Mouse (Mus musculus): Measurements from ENCODE around the gene Pth2. TPM values are rescaled to one million over a fixed set of nuclear protein-coding genes. Genes with fewer than 3 reads are reported as not detected.
A peak's percentile ranks its signal among the peaks of the same experiment; 100 is the strongest.
"Not testable (repeated sequence)": the region's sequence is repeated elsewhere in the genome, so short reads cannot be mapped to it uniquely, and the experiment has no call there.

Pth2 gene
- polyA plus RNA-seq, 1 experiment from 2014 or later: not detected

DNA sequence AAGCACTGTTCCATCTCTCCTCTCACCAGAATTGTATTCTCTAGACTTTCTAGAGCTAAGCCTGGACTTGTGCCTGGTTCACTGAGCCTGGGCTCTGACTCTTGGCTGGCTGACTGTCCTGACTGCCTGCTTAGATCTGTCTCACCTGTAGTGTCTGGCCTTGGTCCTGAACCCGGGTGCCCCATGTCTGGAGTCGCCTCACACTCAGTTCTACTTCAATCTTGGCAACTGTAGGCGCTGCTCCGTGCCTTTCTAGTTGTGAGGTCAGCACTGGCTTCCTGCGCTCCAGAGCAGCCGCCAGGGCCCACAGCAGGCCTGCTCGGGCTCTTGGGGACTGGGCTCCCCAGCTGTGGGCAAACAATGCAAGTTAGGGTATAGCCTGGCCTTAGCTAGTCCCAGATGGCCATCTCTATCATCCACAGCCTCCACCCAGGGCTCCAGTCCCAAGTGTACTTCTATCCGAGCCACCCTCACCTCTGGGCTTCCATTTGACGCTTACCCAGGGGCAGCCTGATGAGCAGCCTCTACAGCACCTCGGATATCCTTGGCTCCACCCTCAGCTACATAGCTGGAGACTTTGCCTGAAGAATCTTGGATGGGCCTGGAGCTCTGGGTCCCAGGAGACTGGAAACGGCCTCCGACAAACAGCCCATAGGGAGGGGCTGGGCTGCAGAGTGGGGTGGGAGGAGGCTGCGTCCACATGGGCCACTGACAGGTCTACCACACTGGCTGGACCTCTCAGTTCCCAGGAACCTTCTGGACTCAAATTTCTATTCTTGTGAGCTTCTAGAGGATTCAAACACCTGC lies 36.2 kb upstream of the Pth2 start:
- H3K36me3 ChIP-seq: peaks cover 47% of the 10 kb centered on the region
- no peak overlapping the region for H3K4me2 ChIP-seq (replicated peaks)
- no peak overlapping the region for H3K27ac ChIP-seq
- no peak overlapping the region for H3K9ac ChIP-seq
- no peak overlapping the region for H3K4me3 ChIP-seq
- H3K4me1 ChIP-seq: no peaks in the 10 kb centered on the region; the same call in 1 of the 2 replicates
- WGBS: 87% methylated on average over 13 of the region's 13 CpGs
- H3K9me3 ChIP-seq (replicated peaks): no peaks in the 10 kb centered on the region
- no peak for ATAC-seq (ENCODE audit: low FRiP score)
- H3K27me3 ChIP-seq: no peaks in the 10 kb centered on the region

DNA sequence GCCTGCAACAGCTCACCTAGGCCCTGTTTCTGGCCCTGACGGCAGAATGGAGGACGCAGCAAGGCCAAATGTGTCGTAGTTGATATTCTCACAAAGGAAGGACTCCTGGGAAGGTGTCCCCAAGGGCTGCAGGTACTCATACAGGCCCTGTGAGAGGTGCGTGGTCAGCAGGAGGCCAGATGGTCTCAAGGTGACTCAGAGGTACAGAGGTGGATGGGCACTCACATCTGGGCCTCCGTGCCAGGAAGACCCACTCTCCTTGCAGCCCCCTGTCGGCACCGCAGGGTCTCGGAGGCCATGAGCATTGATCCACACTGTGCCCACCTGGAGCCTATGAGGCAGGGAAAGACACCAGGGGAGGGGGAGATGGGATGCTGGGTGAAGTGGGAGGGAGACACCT lies 35.3 kb upstream of the Pth2 start:
- no peaks in the 10 kb centered on the region; the same call in 1 of the 2 replicates for H3K4me1 ChIP-seq
- H3K4me3 ChIP-seq: no peak overlapping the region
- no peak overlapping the region for H3K9ac ChIP-seq
- H3K36me3 ChIP-seq: peaks cover 47% of the 10 kb centered on the region
- H3K27ac ChIP-seq: no peak overlapping the region
- H3K4me2 ChIP-seq (replicated peaks): no peak overlapping the region
- WGBS: 95% methylated on average over 8 of the region's 8 CpGs
- no peak for ATAC-seq (ENCODE audit: low FRiP score)
- H3K9me3 ChIP-seq (replicated peaks): no peaks in the 10 kb centered on the region
- H3K27me3 ChIP-seq: no peaks in the 10 kb centered on the region

DNA sequence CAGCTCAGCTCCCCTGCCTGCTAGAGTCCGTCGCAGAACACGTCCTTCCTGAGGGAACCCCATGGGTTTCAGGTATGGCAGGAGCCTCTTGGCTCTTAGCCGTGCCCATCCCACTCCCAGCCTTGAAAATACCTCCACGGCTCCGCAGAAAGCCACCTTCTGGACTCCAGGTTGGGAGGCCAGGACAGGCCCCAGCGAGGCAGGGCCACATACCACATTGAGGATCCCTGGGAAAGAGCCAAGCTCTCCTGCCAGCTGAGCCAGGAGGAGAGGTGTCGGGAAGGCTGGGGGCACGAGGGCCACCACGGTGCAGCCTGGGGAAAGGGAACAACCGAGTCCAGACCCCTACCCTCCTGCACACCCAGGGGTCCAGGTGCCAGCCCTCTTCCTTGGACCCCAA lies 33.5 kb upstream of the Pth2 start:
- Histone ChIP-seq H3K9ac (no peak overlapping the region), H3K4me3 (no peak overlapping the region), H3K27me3 (no peaks in the 10 kb centered on the region), H3K4me2 (replicated peaks) (no peak overlapping the region), H3K36me3 (peaks cover 42% of the 10 kb centered on the region), H3K4me1 (peaks cover 7% of the 10 kb centered on the region), H3K9me3 (replicated peaks) (no peaks in the 10 kb centered on the region), H3K27ac (no peak overlapping the region)
- ATAC-seq (ENCODE audit: low FRiP score): no peak
- 93% methylated on average over 11 of the region's 11 CpGs for WGBS

DNA sequence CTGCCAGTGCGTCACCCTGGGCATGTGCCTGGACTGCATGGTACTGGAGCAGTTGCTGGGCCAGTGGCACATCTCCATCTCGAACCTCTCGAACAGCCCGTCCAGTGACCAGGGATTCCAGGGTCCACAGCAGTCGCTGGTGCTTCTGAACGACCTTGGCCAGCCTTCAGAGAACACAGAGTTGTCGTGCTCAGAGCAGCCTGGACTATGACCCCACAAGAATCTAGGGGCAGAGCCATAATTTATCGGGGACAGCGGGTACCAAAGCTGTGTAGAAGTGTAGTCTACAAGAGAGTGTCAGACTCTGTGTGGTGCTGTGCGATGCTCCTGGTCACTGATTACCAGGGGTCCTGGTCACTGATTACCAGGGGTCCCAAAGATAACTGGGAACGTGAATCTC lies 32.9 kb upstream of the Pth2 start:
- no peak overlapping the region for H3K9ac ChIP-seq
- no peak for ATAC-seq (ENCODE audit: low FRiP score)
- H3K4me3 ChIP-seq: no peak overlapping the region
- H3K4me1 ChIP-seq: peaks cover 7% of the 10 kb centered on the region
- 85% methylated on average over 11 of the region's 11 CpGs for WGBS
- peaks cover 36% of the 10 kb centered on the region for H3K36me3 ChIP-seq
- H3K9me3 ChIP-seq (replicated peaks): no peaks in the 10 kb centered on the region
- no peak overlapping the region for H3K4me2 ChIP-seq (replicated peaks)
- H3K27me3 ChIP-seq: no peaks in the 10 kb centered on the region
- no peak overlapping the region for H3K27ac ChIP-seq

DNA sequence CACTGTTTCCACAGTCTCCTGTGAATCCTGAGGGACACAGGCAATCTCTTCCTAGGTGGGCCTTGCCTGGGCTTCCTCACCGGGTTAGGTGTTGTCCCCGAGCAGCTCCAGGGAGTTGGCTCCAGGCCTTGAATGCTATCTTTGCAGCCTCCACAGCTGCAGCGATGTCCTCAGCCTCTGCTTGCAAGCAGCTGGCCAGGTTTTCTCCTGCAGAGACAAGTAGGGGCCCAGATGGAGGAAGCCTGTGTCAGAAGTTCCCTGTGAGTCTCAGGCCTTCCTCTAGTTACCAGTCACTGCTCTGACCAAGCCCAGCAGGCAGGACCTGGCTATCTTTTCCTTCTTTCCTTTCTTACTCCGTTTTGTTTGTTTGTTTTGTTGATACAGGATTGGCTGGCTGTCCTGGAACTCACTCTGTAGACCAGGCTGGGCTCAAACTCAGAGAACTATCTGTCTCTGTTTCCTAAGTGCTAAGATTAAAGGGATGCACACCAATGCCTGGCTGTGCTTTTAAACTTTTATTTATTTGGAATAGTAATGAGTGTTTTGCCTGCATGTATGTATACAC lies 32.2 kb upstream of the Pth2 start:
- Histone ChIP-seq H3K9me3 (replicated peaks) (no peaks in the 10 kb centered on the region), H3K27me3 (no peaks in the 10 kb centered on the region), H3K4me2 (replicated peaks) (no peak overlapping the region), H3K4me1 (peaks cover 11% of the 10 kb centered on the region), H3K27ac (no peak overlapping the region), H3K9ac (no peak overlapping the region), H3K4me3 (no peak overlapping the region), H3K36me3 (peaks cover 28% of the 10 kb centered on the region)
- ATAC-seq (ENCODE audit: low FRiP score): no peak
- WGBS: 62% methylated on average over 4 of the region's 4 CpGs

DNA sequence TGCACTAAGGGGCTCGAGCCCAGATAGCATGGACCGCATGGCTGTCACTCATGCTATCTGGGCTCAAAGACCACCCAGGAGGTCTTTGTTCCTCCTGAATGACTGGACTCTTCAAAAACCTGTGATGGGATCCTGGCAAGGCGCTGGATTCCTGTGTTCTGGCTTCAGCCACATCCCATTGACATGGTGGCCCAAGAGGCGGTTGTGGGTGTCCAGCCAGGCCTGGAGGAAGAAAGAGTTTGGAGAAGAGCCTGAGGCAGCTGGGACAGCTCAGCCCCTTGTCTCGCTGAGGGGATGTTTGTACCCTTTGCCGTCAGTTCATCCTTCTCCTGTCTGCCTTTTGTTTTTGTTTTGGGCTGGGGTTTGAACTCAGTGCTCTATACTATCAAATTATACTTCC lies 31.2 kb upstream of the Pth2 start:
- WGBS: 31% methylated on average over 6 of the region's 6 CpGs
- H3K27ac ChIP-seq: no peak overlapping the region
- H3K36me3 ChIP-seq: peaks cover 19% of the 10 kb centered on the region
- no peaks in the 10 kb centered on the region for H3K9me3 ChIP-seq (replicated peaks)
- peaks cover 12% of the 10 kb centered on the region for H3K4me1 ChIP-seq
- H3K4me2 ChIP-seq (replicated peaks): no peak overlapping the region
- no peak overlapping the region for H3K9ac ChIP-seq
- ATAC-seq (ENCODE audit: low FRiP score): no peak
- H3K4me3 ChIP-seq: no peak overlapping the region
- no peaks in the 10 kb centered on the region for H3K27me3 ChIP-seq

DNA sequence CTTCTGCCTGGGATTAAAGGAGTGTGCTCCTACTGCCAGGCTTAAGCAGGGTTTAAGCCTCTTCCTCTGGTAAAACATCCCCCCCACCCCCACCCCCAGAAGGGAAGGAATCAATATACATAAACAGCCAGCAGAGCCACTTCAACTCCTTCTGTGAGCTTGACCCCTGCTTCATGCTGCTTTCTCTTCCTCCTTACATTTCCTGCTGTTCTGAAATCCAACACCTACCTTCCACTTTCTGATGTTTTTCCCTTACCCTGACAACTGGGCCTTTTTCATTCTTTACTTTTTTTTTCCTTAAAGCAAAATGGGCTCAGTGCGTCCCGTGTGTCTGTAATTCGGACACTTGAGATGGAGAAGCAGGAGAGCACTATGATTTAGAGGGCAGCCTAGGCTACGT lies 30.5 kb upstream of the Pth2 start:
- H3K9ac ChIP-seq: peak overlapping the region; percentile 36
- H3K27me3 ChIP-seq: no peaks in the 10 kb centered on the region
- H3K9me3 ChIP-seq (replicated peaks): no peaks in the 10 kb centered on the region
- H3K36me3 ChIP-seq: peaks cover 11% of the 10 kb centered on the region; the same call in 1 of the 2 replicates
- no peak overlapping the region for H3K27ac ChIP-seq
- WGBS: 57% methylated on average over 4 of the region's 4 CpGs
- H3K4me1 ChIP-seq: peaks cover 17% of the 10 kb centered on the region
- no peak for ATAC-seq (ENCODE audit: low FRiP score)
- no peak overlapping the region for H3K4me2 ChIP-seq (replicated peaks)
- H3K4me3 ChIP-seq: no peak overlapping the region

DNA sequence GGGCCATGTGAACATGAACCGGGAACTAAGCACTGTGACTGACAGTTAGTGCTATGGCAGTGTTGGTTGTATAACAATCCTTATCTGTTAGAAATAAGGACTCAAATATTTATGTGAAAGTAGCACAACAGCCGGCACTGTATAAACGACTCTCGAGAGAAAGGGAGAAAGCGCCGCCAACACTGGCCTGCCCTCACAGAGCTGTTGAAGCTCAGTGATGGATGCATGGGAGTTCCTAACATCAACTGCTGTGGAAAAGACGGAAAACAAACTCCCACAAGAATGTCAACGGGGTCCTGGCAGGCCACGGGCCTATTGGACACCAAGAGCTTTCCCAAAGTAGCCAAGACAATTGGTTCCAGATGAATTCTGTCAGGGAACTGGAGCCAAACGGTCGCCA lies 29.5 kb upstream of the Pth2 start:
- Histone ChIP-seq H3K9me3 (replicated peaks) (no peaks in the 10 kb centered on the region), H3K4me1 (peaks cover 17% of the 10 kb centered on the region), H3K36me3 (peaks cover 5% of the 10 kb centered on the region; the same call in 1 of the 2 replicates), H3K9ac (no peak overlapping the region), H3K27ac (no peak overlapping the region), H3K27me3 (no peaks in the 10 kb centered on the region), H3K4me2 (replicated peaks) (no peak overlapping the region), H3K4me3 (no peak overlapping the region)
- WGBS: 50% methylated on average over 11 of the region's 11 CpGs
- no peak for ATAC-seq (ENCODE audit: low FRiP score)

DNA sequence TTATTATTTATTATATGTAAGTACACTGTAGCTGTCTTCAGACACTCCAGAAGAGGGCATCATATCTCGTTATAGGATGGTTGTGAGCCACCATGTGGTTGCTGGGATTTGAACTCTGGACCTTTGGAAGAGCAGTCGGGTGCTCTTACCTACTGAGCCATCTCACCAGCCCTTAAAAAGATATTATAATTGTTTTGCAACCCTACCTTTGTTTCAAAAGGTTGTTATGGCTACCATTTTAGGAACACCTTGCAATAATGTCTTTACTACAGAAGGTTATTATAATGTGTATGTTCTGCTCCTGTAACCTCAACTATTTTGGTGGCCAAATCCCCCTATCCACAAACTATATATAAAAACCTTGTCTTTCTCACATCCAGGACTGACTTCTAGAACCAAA lies 27.7 kb upstream of the Pth2 start:
- not testable (repeated sequence) for H3K27me3 ChIP-seq

DNA sequence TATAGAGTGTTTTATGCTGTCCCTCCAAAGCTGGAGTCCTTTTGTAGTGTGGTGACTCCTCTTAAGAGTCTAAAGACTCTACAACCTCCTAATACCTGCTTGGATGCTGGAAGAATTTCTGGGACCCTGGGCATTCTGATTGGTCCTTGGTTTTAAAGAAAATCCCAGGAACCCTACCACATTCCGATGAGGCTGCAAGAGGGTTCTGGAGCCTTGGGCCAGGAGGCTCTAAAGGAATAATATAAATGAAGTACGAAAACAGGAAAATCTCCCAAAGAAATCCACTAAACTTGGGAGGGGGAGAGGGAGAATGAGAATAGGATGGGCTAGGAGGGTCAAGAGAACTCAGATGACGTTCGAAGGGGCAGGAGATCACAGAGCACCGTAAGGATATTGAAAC lies 27.2 kb upstream of the Pth2 start:
- Histone ChIP-seq H3K27me3 (no peaks in the 10 kb centered on the region), H3K4me2 (replicated peaks) (peak overlapping the region; percentile 73), H3K4me3 (peak overlapping the region; percentile 64), H3K27ac (peak overlapping the region; percentile 94), H3K36me3 (peaks cover 15% of the 10 kb centered on the region), H3K9me3 (replicated peaks) (no peaks in the 10 kb centered on the region), H3K4me1 (peaks cover 17% of the 10 kb centered on the region), H3K9ac (peak overlapping the region; percentile 81)
- ATAC-seq (ENCODE audit: low FRiP score): 0 out of 2 replicates have a peak, but pooled peaks have one; percentile 2
- 2% methylated on average over 5 of the region's 5 CpGs for WGBS

More for the DNA sequence above, 27.7 kb upstream of the Pth2 start:
- Histone ChIP-seq H3K4me2 (replicated peaks) (peak overlapping the region; percentile 73), H3K9ac (peak overlapping the region; percentile 81; the same call in 1 of the 2 replicates), H3K4me1 (peaks cover 17% of the 10 kb centered on the region)
- H3K27ac ChIP-seq; H3K4me3 ChIP-seq; H3K36me3 ChIP-seq; H3K9me3 ChIP-seq (replicated peaks); ATAC-seq (ENCODE audit: low FRiP score): not testable (repeated sequence)
- 95% methylated on average over 2 of the region's 2 CpGs for WGBS

DNA sequence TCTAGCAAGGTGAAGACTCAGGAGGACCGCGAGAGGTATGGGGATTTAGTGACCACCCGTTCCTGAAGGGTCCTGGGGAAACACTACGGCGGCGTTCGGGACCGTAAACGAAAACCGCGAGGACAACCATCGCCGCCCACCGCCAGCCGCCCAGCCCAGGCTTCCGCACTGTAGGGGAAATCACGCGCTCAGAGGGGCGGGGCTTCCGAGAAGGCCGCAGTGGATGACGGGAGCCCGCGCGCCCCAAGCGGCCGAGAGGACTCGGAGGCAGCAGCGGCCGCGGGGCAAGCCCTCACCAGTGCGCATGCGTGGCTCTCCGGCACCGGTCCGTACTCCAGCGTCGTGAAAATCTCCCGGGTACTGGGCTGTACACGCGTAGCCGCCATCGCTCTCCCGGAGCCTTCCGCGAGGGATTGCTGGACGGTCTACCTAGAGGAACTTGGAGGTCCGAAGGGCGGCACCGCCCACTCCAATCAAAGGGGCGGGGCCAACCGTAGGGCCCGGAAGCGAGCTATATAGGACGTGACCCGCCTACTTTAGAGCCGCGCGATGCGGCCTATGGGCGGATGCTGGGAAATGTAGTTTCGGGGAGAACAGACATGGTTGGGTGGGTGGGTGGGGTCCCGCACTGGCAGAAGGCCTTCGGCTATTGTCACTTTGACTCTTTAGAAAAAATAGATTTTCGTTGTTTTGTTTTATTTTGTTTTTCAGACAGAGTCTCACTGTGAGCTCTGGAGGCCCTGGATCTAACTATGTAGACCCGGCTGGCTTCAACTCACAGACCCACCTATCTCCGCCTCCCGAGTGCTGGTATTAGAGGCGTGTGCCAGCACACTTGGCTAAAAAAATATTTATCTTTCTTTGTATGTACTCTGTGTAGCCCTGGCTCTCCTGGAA lies 26.5 kb upstream of the Pth2 start, which contains the start of the genes Pih1d1 and Aldh16a1:
Pih1d1 (plus strand) TSS at position 208 of the 897 bp plus-strand sequence.
Aldh16a1 (minus strand) TSS at position 489 of the 897 bp plus-strand sequence.
- WGBS: 5% methylated on average over 69 of the region's 69 CpGs
- peaks cover 22% of the 10 kb centered on the region for H3K36me3 ChIP-seq
- peak; percentile 96 for ATAC-seq (ENCODE audit: low FRiP score)

DNA sequence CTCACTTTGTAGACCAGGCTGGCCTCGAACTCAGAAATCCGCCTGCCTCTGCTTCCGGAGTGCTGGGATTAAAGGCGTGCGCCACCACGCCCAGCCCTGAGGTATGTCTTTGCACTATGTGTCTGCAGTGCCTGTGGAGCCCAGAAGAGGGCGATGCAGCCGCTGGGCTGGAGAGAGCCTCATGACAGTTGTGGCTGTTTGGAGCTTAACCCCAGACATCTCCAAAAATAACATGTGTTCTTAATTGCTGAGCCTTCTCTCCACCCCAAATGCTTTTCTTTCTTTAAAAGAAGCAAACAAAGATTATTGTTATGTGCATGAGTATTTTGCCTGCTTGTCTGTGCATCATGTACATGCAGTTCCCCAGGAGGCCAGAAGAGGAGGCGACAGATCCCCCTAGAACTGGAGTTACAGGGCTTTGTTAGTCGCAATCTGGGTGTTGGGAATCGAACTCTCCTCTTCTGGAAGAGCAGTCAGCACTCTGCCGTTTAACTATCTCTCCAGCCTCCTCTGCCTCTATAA lies 25.7 kb upstream of the Pth2 start:
- no peak overlapping the region for H3K27ac ChIP-seq
- ATAC-seq (ENCODE audit: low FRiP score): no peak

More for the DNA sequence above, 26.5 kb upstream of the Pth2 start, which contains the start of the genes Pih1d1 and Aldh16a1:
- peak within 1 kb of the TSS; percentile 64 for H3K4me3 ChIP-seq
- peak within 1 kb of the TSS; percentile 73 for H3K4me2 ChIP-seq (replicated peaks)
- H3K4me1 ChIP-seq: peaks cover 17% of the 10 kb centered on the region
- H3K27me3 ChIP-seq: no peaks in the 10 kb centered on the region
- no peaks in the 10 kb centered on the region for H3K9me3 ChIP-seq (replicated peaks)
- H3K9ac ChIP-seq: peak within 1 kb of the TSS; percentile 81
- peak within 1 kb of the TSS; percentile 94 for H3K27ac ChIP-seq

More for the DNA sequence above, 25.7 kb upstream of the Pth2 start:
- Histone ChIP-seq H3K4me3 (peak overlapping the region; percentile 64), H3K9me3 (replicated peaks) (no peaks in the 10 kb centered on the region), H3K4me2 (replicated peaks) (peak overlapping the region; percentile 73), H3K27me3 (no peaks in the 10 kb centered on the region), H3K36me3 (peaks cover 29% of the 10 kb centered on the region), H3K4me1 (peaks cover 17% of the 10 kb centered on the region), H3K9ac (no peak overlapping the region)
- WGBS: 79% methylated on average over 12 of the region's 12 CpGs
